Mouse (Mus musculus) myocyte (in vitro differentiated cells): Measurements from ENCODE around the gene Alkbh6. TPM values are rescaled to one million over a fixed set of nuclear protein-coding genes. Genes with fewer than 3 reads are reported as not detected.

Experiments
- H3K27me3 ChIP-seq: one replicate; pipeline ENCODE4 v1.6.1; 2011; ENCODE audit not compliant: control insufficient read depth, insufficient read depth, insufficient read length
- H3K36me3 ChIP-seq: one replicate; pipeline ENCODE4 v1.6.1; 2011; ENCODE audit not compliant: control insufficient read depth, insufficient read depth
- H3K4me2 ChIP-seq: one replicate; pipeline ENCODE4 v1.6.1; 2011; ENCODE audit warnings: low read depth, control low read depth
- H3K4me3 ChIP-seq: one replicate; pipeline ENCODE4 v1.5.1; 2011; ENCODE audit warnings: mild to moderate bottlenecking, control low read depth, moderate library complexity
- H3K79me2 ChIP-seq: one replicate; pipeline ENCODE4 v1.6.1; 2011; ENCODE audit not compliant: control insufficient read depth, insufficient read depth
- H3ac ChIP-seq: one replicate; pipeline ENCODE4 v1.6.1; 2011; ENCODE audit not compliant: control insufficient read depth, insufficient read length
- CEBPB ChIP-seq: IDR thresholded peaks from 2 replicates; pipeline ENCODE4 v1.6.1; 2011; ENCODE audit warnings: mild to moderate bottlenecking, moderate library complexity; ENCODE audit not compliant: poor library complexity, insufficient read depth, severe bottlenecking
- E2F4 ChIP-seq: IDR thresholded peaks from one replicate; pipeline ENCODE4 v1.6.1; 2011; ENCODE audit warnings: mild to moderate bottlenecking, control low read depth, moderate library complexity; ENCODE audit not compliant: insufficient read depth
- MAX ChIP-seq: IDR thresholded peaks from one replicate; pipeline ENCODE4 v1.6.1; 2011; ENCODE audit warnings: low read depth, mild to moderate bottlenecking, control low read depth
- MYOD1 ChIP-seq, 3 experiments: IDR thresholded peaks; one replicate each; pipeline ENCODE4 v1.6.1; 2011; ENCODE audit warnings: control low read depth in 2 of 3, low read depth in 2 of 3, mild to moderate bottlenecking in 2 of 3, moderate library complexity in 1 of 3; ENCODE audit not compliant: insufficient read length in 2 of 3, control insufficient read depth in 1 of 3
- MYOG ChIP-seq, 3 experiments: IDR thresholded peaks; one replicate each; pipeline ENCODE4 v1.6.1; 2011; ENCODE audit warnings: control low read depth in 2 of 3, low read depth in 2 of 3, mild to moderate bottlenecking in 2 of 3; ENCODE audit not compliant: insufficient read length in 2 of 3, control insufficient read depth in 1 of 3, insufficient read depth in 1 of 3
- POLR2A ChIP-seq: IDR thresholded peaks from one replicate; pipeline ENCODE4 v1.6.1; 2011; ENCODE audit warnings: low read depth, mild to moderate bottlenecking, control low read depth, moderate library complexity; ENCODE audit not compliant: insufficient read length
- POLR2AphosphoS2 ChIP-seq: IDR thresholded peaks from one replicate; pipeline ENCODE4 v1.6.1; 2011; ENCODE audit warnings: low read depth, control low read depth; ENCODE audit not compliant: insufficient read length
- REST ChIP-seq: IDR thresholded peaks from one replicate; pipeline ENCODE4 v1.6.1; 2011; ENCODE audit warnings: mild to moderate bottlenecking, control low read depth, moderate library complexity; ENCODE audit not compliant: insufficient read depth, insufficient read length
- SRF ChIP-seq: IDR thresholded peaks from one replicate; pipeline ENCODE4 v1.6.1; 2011; ENCODE audit warnings: low read depth; ENCODE audit not compliant: control insufficient read depth, insufficient read length
- TCF12 ChIP-seq: IDR thresholded peaks from one replicate; pipeline ENCODE4 v1.6.1; 2011; ENCODE audit warnings: mild to moderate bottlenecking, control low read depth; ENCODE audit not compliant: poor library complexity, insufficient read depth, severe bottlenecking
- TCF3 ChIP-seq: IDR thresholded peaks from one replicate; pipeline ENCODE4 v1.6.1; 2011; ENCODE audit warnings: low read depth, control low read depth; ENCODE audit not compliant: insufficient read length
- USF1 ChIP-seq: IDR thresholded peaks from one replicate; pipeline ENCODE4 v1.6.1; 2011; ENCODE audit warnings: low read depth, mild to moderate bottlenecking, control low read depth, moderate library complexity
- polyA plus RNA-seq: library from polyadenylated mRNA; unstranded; fragments of >200 nt; fragmentation: generic; extraction: Trizol; gene quantifications from one replicate; pipeline ENCODE4 v1.2.1, GENCODE M21; 2012; ENCODE audit warnings: missing spikeins

The Alkbh6 gene
- polyA plus RNA-seq, 1 experiment, result 33.9 TPM

GRCm38 (mm10) chr7:30313666-30314320 is 5.3 kb downstream of the Alkbh6 start:
- TF ChIP-seq TCF3 (no peak), MYOG (IDR thresholded peaks at IDR 0.05; ENCODE audit: control insufficient read depth in 1 of 3, insufficient read depth in 1 of 3, insufficient read length in 2 of 3, low read depth in 2 of 3) (peak in 1 of 3 experiments; percentile 16), MAX (no peak), POLR2AphosphoS2 (peak; percentile 46), TCF12 (no peak)
- H3K36me3 ChIP-seq, result no peaks in the 10 kb centered on the region
- H3K4me3 ChIP-seq, result no peak overlapping the region
- H3ac ChIP-seq, result no peak overlapping the region
- H3K79me2 ChIP-seq, result no peaks in the 10 kb centered on the region
- H3K4me2 ChIP-seq, result no peak overlapping the region
- H3K27me3 ChIP-seq, result no peaks in the 10 kb centered on the region

- Histone ChIP-seq H3K4me2 (no peak within 1 kb of the TSS), H3K36me3 (no peaks in the 10 kb centered on the region), H3K4me3 (no peak within 1 kb of the TSS)
These were observed 6.2 kb downstream of the Alkbh6 start, which contains the start of gene Syne4 for GRCm38 (mm10) chr7:30314721-30315155. Gene Syne4 (plus strand): TSS chr7:30314807.

GRCm38 (mm10) chr7:30315559-30316529 is 7.3 kb downstream of the Alkbh6 start:
- no peak overlapping the region for H3K4me2 ChIP-seq
- no peaks in the 10 kb centered on the region for H3K27me3 ChIP-seq
- no peak overlapping the region for H3K4me3 ChIP-seq
- TF ChIP-seq SRF (no peak), TCF12 (no peak), MYOG (IDR thresholded peaks at IDR 0.05; ENCODE audit: control insufficient read depth in 1 of 3, insufficient read depth in 1 of 3, insufficient read length in 2 of 3, low read depth in 2 of 3) (no peak), POLR2AphosphoS2 (no peak), REST (no peak), MAX (no peak), MYOD1 (IDR thresholded peaks at IDR 0.05; ENCODE audit: control insufficient read depth in 1 of 3, insufficient read length in 2 of 3, low read depth in 2 of 3) (no peak), CEBPB (no peak), POLR2A (no peak), TCF3 (no peak), USF1 (no peak), E2F4 (no peak)
- no peaks in the 10 kb centered on the region for H3K36me3 ChIP-seq
- no peak overlapping the region for H3ac ChIP-seq
- H3K79me2 ChIP-seq, result no peaks in the 10 kb centered on the region

More at GRCm38 (mm10) chr7:30314721-30315155, 6.2 kb downstream of the Alkbh6 start, which contains the start of gene Syne4:
- no peaks in the 10 kb centered on the region for H3K27me3 ChIP-seq
- TF ChIP-seq POLR2AphosphoS2 (no peak), MYOG (IDR thresholded peaks at IDR 0.05; ENCODE audit: control insufficient read depth in 1 of 3, insufficient read depth in 1 of 3, insufficient read length in 2 of 3, low read depth in 2 of 3) (no peak), CEBPB (no peak), MYOD1 (IDR thresholded peaks at IDR 0.05; ENCODE audit: control insufficient read depth in 1 of 3, insufficient read length in 2 of 3, low read depth in 2 of 3) (no peak), TCF3 (no peak), E2F4 (no peak), POLR2A (no peak), MAX (no peak), TCF12 (no peak), USF1 (no peak), REST (no peak), SRF (no peak)
- no peaks in the 10 kb centered on the region for H3K79me2 ChIP-seq
- no peak within 1 kb of the TSS for H3ac ChIP-seq

DNA sequence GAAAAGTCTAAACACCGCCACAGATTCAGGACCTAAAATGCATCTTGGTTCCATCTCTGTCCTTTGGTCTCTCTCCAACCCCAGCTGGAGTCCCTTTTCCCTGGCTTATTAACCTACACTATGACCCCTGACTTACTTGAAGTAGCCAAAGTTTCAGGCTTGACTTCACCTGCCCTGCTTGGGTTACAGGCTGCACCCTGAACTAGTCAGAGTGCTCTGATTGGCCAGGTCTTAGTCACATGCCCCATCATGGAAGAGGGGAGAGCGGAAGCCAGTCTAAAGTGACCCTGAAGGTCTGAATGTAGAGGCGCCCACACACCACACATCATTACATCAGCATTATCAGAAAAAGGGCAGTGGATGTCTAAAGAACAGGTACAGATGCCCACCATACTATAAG is 9.6 kb downstream of the Alkbh6 start:
- no peak overlapping the region for H3K4me3 ChIP-seq
- no peaks in the 10 kb centered on the region for H3K79me2 ChIP-seq
- TF ChIP-seq USF1 (no peak), MYOG (IDR thresholded peaks at IDR 0.05; ENCODE audit: control insufficient read depth in 1 of 3, insufficient read depth in 1 of 3, insufficient read length in 2 of 3, low read depth in 2 of 3) (no peak), SRF (no peak), REST (no peak), POLR2AphosphoS2 (no peak), MAX (no peak), MYOD1 (IDR thresholded peaks at IDR 0.05; ENCODE audit: control insufficient read depth in 1 of 3, insufficient read length in 2 of 3, low read depth in 2 of 3) (no peak), TCF12 (no peak), CEBPB (no peak), E2F4 (no peak), POLR2A (no peak), TCF3 (no peak)
- no peaks in the 10 kb centered on the region for H3K36me3 ChIP-seq
- no peak overlapping the region for H3K4me2 ChIP-seq
- H3K27me3 ChIP-seq, result no peaks in the 10 kb centered on the region
- no peak overlapping the region for H3ac ChIP-seq
